Mouse (Mus musculus): ENCODE results near the gene Tmbim7.

DNA sequence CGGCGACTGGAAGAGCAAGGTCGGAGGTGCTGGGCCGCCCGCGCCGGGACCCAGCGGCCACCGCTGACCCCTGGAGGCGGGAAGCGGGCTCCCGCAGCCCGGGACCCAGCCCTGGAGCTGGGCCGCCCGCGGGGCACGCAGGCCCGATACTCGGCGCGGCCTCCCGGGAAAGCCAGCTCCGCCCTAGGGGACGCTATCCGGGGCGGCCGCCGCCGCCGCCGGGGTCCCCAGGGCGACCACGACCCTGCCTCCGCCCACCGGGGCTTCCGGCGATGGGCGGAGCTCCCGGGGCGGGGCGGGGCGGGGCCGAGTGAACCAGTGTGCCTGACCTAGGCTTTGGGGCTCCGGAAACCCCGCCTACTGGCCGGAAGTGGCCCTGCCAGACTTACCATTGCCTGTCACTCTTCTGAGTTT is 3.3 kb upstream of the Tmbim7 start:
- peak; percentile 34; the same call in 1 of the 2 replicates for TF ChIP-seq CTCF (IDR thresholded peaks at IDR 0.05; ENCODE audit: low read depth)
- TF ChIP-seq EP300 (optimal IDR thresholded peaks at IDR 0.05) = no peak
